Mouse (Mus musculus) bone marrow macrophage, adult 2 months (primary cell): ENCODE measurements around the gene Gm20388.

Experiments
- CTCF ChIP-seq: IDR thresholded peaks from 2 replicates; pipeline ENCODE4 v1.5.1; 2012; ENCODE audit warnings: low read depth, mild to moderate bottlenecking, low read length, moderate library complexity
- POLR2A ChIP-seq: IDR thresholded peaks from 2 replicates; pipeline ENCODE4 v1.6.1; 2012; ENCODE audit warnings: mild to moderate bottlenecking, low read depth, low read length, borderline replicate concordance

DNA sequence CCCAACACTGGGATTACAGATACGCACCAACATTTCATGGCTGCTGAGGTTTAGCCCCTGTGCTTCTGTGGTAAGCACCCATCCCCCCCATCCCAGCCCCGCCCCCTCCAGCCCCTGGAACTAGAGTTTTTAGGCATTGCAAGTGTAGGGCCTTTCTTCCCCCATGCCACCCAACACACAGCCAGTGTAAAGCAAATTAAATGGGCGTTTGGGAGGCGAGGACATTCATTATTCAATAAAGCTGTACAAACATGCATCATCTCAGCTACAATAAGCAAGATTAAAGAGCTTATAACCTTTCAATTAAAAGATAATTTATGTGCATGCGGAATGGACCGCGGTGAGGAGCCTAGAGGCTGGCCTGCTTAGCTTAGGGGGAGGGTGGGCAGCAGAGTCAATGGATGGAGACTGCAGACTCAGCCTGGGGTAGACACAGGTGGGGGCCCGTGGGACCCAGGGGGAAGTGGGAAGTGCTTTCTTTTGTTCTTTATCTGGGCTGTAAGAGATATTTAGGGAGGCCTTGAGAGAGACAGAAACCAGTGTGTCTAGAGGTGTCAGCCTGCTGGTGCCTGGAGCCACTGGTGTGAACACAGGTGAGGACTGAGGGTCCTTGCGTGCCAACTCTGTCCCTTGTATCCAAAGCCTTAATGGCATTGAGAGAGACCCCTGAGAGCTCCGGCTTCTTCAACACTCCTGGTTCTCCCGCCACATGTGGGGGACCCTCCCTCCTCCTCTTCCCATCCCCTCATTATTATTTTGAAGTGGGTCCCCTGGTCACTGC, 2439.9 kb downstream of the Gm20388 start:
- no peak for TF ChIP-seq POLR2A
- TF ChIP-seq CTCF: no peak
